Mouse (Mus musculus) MEL (cell line): ENCODE results near the gene Art2b.
"Not testable (repeated sequence)": the region's sequence is repeated elsewhere in the genome, so short reads cannot be mapped to it uniquely, and the experiment has no call there.

ENCODE experiments used
- EP300 ChIP-seq, 2 experiments: IDR thresholded peaks; 2 replicates each; pipeline ENCODE4 v1.6.1; 2011; ENCODE audit warnings: improper control_type of control experiment in 2 of 2, low read length in 2 of 2, low read depth in 1 of 2, mild to moderate bottlenecking in 1 of 2
- MAX ChIP-seq: IDR thresholded peaks from 2 replicates; pipeline ENCODE4 v1.6.1; 2011; ENCODE audit warnings: low read length, improper control_type of control experiment
- NRF1 ChIP-seq: IDR thresholded peaks from 2 replicates; pipeline ENCODE4 v1.6.1; 2014; ENCODE audit warnings: low read depth, mild to moderate bottlenecking, inconsistent platforms, low read length, improper control_type of control experiment, moderate library complexity; ENCODE audit not compliant: poor library complexity, insufficient read depth, severe bottlenecking
- POLR2A ChIP-seq, 2 experiments: IDR thresholded peaks; 2 replicates each; pipeline ENCODE4 v1.6.1; 2011 to 2012; ENCODE audit warnings: low read length in 2 of 2, mild to moderate bottlenecking in 2 of 2, control low read depth in 1 of 2, improper control_type of control experiment in 1 of 2, low read depth in 1 of 2, moderate library complexity in 1 of 2; ENCODE audit not compliant: control insufficient read depth in 1 of 2, insufficient read depth in 1 of 2, poor library complexity in 1 of 2
- TAL1 ChIP-seq: IDR thresholded peaks from 2 replicates; pipeline ENCODE4 v1.6.1; 2012; ENCODE audit warnings: mild to moderate bottlenecking, inconsistent platforms, low read length, moderate library complexity, mixed read lengths
- TCF12 ChIP-seq: IDR thresholded peaks from 2 replicates; pipeline ENCODE4 v1.6.1; 2014; ENCODE audit warnings: low read depth, mild to moderate bottlenecking, inconsistent platforms, low read length, improper control_type of control experiment, moderate library complexity
- ZKSCAN1 ChIP-seq: IDR thresholded peaks from 2 replicates; pipeline ENCODE4 v1.6.1; 2012; ENCODE audit warnings: low read depth, mild to moderate bottlenecking, inconsistent platforms, low read length, improper control_type of control experiment, moderate library complexity

DNA sequence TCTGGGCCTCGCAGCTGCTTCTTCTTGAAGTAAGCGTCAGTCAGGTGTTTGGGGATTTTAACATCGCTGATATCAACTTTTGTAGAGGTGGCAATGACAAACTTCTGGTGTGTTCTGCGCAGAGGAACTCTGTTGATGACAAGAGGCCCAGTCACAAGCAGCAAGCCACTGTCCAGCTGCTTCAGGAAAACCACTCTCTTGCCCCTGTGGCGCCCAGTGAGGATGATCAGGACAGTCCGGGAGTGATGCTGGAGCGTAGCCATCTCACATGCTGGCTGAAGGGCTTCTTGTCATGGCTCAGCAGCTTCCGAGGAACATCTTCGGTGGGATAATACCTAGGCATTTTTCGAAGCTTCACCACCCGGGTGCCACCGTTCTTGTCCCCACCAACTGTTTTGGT, 11.8 kb downstream of the Art2b start:
- TF ChIP-seq ZKSCAN1; EP300 (IDR thresholded peaks at IDR 0.05; ENCODE audit: low read depth in 1 of 2, low read length in 2 of 2); TCF12; TAL1; POLR2A (IDR thresholded peaks at IDR 0.05; ENCODE audit: control insufficient read depth in 1 of 2, insufficient read depth in 1 of 2, low read depth in 1 of 2, low read length in 2 of 2, poor library complexity in 1 of 2); MAX; NRF1: not testable (repeated sequence)
